Mouse (Mus musculus) midbrain, embryonic 16.5 days (tissue): ENCODE results near the gene Cpne2. TPM values are rescaled to one million over a fixed set of nuclear protein-coding genes. Genes with fewer than 3 reads are reported as not detected.

Source experiments
- ATAC-seq: fragments of 200-750 bp; cut with Nextera tagmentation; 2 replicates; pipeline ENCODE4 v1.8.0; 2017; ENCODE audit warnings: moderate TSS enrichment
- H3K27ac ChIP-seq: fragments of 300-500 bp; sonication (generic); 2 replicates; pipeline ENCODE4 v1.5.1; 2014; ENCODE audit warnings: mild to moderate bottlenecking, low read length, mixed read lengths
- H3K27me3 ChIP-seq: fragments of 300-500 bp; sonication (generic); 2 replicates; pipeline ENCODE4 v1.6.1; 2014; ENCODE audit warnings: low read depth, low read length, mixed read lengths; ENCODE audit not compliant: control insufficient read depth, insufficient read depth
- H3K36me3 ChIP-seq: fragments of 300-500 bp; sonication (generic); 2 replicates; pipeline ENCODE4 v1.6.1; 2014; ENCODE audit warnings: mild to moderate bottlenecking, low read length, moderate library complexity, mixed read lengths; ENCODE audit not compliant: control insufficient read depth, insufficient read depth
- H3K4me1 ChIP-seq: fragments of 300-500 bp; sonication (generic); 2 replicates; pipeline ENCODE4 v1.6.1; 2014; ENCODE audit warnings: mild to moderate bottlenecking, low read length, mixed read lengths; ENCODE audit not compliant: control insufficient read depth, insufficient read depth
- H3K4me2 ChIP-seq: fragments of 300-500 bp; sonication (generic); 2 replicates; pipeline ENCODE4 v1.6.1; 2014; ENCODE audit warnings: mild to moderate bottlenecking, low read length, mixed read lengths
- H3K4me3 ChIP-seq: fragments of 300-500 bp; sonication (generic); 2 replicates; pipeline ENCODE4 v1.5.1; 2014; ENCODE audit warnings: low read depth, mild to moderate bottlenecking, low read length, moderate library complexity, mixed read lengths
- H3K9ac ChIP-seq: fragments of 300-500 bp; sonication (generic); 2 replicates; pipeline ENCODE4 v1.6.1; 2014; ENCODE audit warnings: low read depth, low read length, mixed read lengths
- H3K9me3 ChIP-seq: fragments of 300-500 bp; sonication (generic); replicated peaks from 2 replicates; pipeline ENCODE4 v1.6.1; 2014; ENCODE audit warnings: mild to moderate bottlenecking, low read length, mixed read lengths; ENCODE audit not compliant: control insufficient read depth, poor library complexity, severe bottlenecking
- WGBS: fragments of 180-500 bp; shearing (Covaris S2); extraction: QIAGEN DNeasy Blood & Tissue Kit; methylation state at CpG from one replicate; pipeline ENCODE4 v1.1.7; 2014; 5-methylcytosine and 5-hydroxymethylcytosine counted together
- polyA plus RNA-seq: library from polyadenylated mRNA; unstranded; fragments of >200 nt; fragmentation: Nextera tagmentation; extraction: Ambion mirVana; gene quantifications from 2 replicates; pipeline ENCODE4 v1.2.1, GENCODE M21; 2015

The Cpne2 gene
- polyA plus RNA-seq, 1 experiment from 2014 or later: 26.2 TPM

DNA sequence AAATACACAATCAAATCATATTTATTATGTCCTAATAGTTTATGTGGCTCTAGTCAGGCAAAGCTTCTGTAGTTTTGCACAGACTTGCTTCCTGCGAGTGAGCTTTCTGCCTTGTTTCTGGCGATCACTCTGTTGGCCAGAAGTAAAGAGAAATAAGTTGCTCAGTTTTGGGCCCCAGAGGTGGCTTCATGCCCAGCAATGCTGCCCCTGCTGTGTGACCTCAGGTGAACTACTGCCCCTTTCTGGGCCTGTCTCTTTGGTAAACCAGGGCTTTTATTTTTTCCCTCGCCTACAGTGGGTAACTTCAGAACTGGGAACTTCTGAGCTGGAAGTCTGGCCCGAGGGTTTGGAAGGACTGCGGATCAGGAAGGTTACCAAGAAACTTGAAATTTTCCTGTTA is 16.3 kb downstream of the Cpne2 start:
- Histone ChIP-seq H3K27ac (no peak overlapping the region), H3K9ac (no peak overlapping the region), H3K4me2 (no peak overlapping the region), H3K9me3 (no peaks in the 10 kb centered on the region), H3K27me3 (no peaks in the 10 kb centered on the region), H3K4me1 (peaks cover 24% of the 10 kb centered on the region), H3K4me3 (no peak overlapping the region), H3K36me3 (no peaks in the 10 kb centered on the region)
- WGBS: 55% methylated on average over 5 of the region's 5 CpGs
- ATAC-seq: no peak

DNA sequence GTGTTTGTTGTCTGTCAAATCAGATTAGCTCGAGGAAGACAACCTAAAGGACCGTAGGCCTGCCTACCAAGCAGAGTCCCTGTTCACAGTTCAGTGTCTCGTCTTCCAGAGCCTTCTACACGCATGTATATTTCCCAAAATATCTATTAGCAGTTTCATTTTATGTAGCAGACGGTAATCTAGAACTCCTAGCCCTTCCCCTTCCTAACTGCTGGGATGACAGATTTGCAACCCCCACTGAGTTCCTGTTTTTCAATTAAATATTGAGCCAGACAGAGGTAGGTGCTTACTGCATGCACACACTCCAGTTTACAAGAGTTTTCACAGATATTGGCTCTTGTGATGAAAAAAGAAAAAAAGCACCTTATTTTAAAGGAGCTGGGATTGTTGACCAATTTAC is 16.7 kb downstream of the Cpne2 start:
- no peak overlapping the region for H3K4me3 ChIP-seq
- WGBS: 33% methylated on average over 5 of the region's 5 CpGs
- H3K9me3 ChIP-seq: no peaks in the 10 kb centered on the region
- no peaks in the 10 kb centered on the region for H3K27me3 ChIP-seq
- H3K36me3 ChIP-seq: no peaks in the 10 kb centered on the region
- no peak for ATAC-seq
- H3K4me1 ChIP-seq: peaks cover 24% of the 10 kb centered on the region
- H3K9ac ChIP-seq: no peak overlapping the region
- H3K27ac ChIP-seq: peak overlapping the region; percentile 36; the same call in 1 of the 2 replicates
- no peak overlapping the region for H3K4me2 ChIP-seq

DNA sequence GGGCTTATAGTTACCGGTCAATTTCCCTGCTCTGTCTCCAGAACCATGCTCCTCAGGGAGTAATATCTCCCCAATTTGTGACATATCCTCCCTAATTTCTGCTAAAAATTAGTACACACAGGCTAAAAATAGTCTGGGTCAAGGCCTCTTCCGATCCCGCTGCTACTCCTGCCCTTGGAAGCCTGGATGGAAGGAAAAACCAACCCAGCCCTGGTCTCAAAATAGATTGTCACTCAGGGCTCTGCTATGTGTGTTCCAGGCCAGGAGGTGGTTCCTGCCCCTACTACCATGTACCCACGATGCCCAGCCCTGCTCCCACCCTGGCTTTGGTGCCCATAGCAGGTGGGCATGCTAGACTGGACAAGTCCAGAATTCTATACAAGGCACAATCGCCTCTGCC is 17.2 kb downstream of the Cpne2 start:
- ATAC-seq: no peak
- no peaks in the 10 kb centered on the region for H3K9me3 ChIP-seq
- no peak overlapping the region for H3K4me3 ChIP-seq
- H3K27me3 ChIP-seq: no peaks in the 10 kb centered on the region
- H3K27ac ChIP-seq: peak overlapping the region; percentile 36; the same call in 1 of the 2 replicates
- WGBS: 78% methylated on average over 5 of the region's 5 CpGs
- H3K4me1 ChIP-seq: peaks cover 24% of the 10 kb centered on the region
- H3K4me2 ChIP-seq: no peak overlapping the region
- H3K9ac ChIP-seq: 0 out of 2 replicates have a peak overlapping the region, but pooled peaks have one; percentile 11
- no peaks in the 10 kb centered on the region for H3K36me3 ChIP-seq

DNA sequence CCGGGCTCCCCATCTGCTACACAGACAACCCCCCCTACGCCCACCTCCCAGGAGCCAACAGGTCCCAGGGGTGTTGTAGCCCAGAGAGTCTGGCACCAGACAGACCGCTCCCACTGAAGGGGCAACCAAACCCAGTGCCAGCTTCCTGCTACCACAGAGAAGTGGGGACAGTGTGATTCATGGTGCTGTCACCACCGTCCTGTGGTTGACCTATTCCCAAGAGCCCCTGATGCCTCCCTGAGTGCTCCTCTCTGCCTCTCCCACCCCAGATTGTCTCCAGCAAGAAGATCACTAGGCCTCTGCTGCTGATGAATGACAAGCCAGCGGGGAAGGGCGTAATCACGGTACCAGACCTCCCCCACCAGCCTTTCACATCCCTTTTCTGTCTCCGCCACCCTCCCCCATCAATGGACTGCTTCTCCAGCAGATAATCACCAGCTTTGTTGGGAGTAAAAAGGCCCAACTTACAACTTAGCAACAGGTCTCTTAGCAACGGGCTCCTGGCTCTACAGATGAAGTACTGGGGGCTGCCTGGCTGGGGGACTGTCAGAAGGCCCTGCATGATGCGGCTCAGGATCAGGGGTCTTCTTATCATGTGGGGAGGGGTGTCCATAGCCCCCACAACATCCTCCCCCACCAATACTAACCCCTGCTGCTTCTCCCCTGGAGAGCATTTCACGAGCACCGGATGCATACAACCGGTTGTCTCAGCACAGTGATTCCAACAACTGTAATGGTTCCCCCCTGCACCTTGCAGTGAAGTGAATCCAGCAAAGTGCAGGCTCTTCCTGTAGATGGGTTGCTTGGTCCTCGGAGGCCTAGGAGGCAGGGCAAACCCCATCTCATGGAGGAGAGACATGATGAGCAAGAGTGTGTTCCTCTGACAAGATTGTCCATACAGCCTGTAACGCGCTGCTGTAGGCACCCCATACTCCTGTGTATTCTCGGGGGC is 19.0 kb downstream of the Cpne2 start:
- H3K4me2 ChIP-seq: no peak overlapping the region
- H3K9ac ChIP-seq: no peak overlapping the region

DNA sequence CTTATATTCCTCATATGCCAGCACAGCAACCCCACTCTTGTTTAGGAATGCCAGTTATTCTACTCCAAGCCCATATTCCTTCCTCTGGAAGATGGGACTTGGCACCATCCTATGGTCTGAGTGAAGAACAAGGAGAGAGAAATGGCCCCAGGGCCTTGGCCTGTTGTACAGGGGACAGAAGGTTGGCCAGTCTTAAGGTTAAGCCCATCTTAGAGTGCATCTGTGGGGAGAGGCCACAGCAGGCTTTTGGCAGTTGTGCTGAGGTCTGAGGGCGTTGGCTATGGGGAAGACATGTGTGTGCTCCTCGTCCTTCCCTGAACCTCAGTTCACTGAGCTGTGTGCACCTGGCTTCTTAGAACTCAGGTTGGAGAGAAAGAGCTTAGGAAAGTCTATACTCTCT is 19.9 kb downstream of the Cpne2 start:
- Histone ChIP-seq H3K27me3 (no peaks in the 10 kb centered on the region), H3K36me3 (no peaks in the 10 kb centered on the region), H3K4me2 (no peak overlapping the region), H3K27ac (peak overlapping the region; percentile 62; the same call in 1 of the 2 replicates), H3K9ac (no peak overlapping the region), H3K4me3 (no peak overlapping the region), H3K4me1 (peaks cover 18% of the 10 kb centered on the region), H3K9me3 (no peaks in the 10 kb centered on the region)
- WGBS: 68% methylated on average over 2 of the region's 2 CpGs
- no peak for ATAC-seq

More for the DNA sequence above, 19.0 kb downstream of the Cpne2 start:
- H3K36me3 ChIP-seq: no peaks in the 10 kb centered on the region
- peaks cover 18% of the 10 kb centered on the region for H3K4me1 ChIP-seq
- no peaks in the 10 kb centered on the region for H3K27me3 ChIP-seq
- peak; percentile 87 for ATAC-seq
- H3K9me3 ChIP-seq: no peaks in the 10 kb centered on the region
- H3K4me3 ChIP-seq: no peak overlapping the region
- H3K27ac ChIP-seq: peak overlapping the region; percentile 74
- 21% methylated on average over 17 of the region's 17 CpGs for WGBS

DNA sequence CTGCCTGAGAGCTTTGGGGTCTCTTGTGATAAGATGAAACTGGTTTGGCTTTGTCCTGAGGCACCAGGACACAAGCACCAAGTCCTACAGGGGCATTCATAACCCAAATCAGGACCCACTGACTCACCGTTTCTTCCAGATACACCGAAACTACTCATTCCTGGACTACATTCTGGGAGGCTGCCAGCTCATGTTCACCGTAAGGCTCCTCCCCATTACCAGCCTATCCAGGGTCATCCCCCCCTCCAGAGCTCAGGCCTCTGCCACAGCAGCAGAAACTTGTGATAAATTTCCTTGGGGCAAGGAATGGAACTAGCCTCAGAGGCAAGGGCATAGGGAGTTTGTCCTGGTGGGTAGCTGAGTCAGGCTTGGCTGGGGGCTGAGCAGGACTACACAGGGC is 24.5 kb downstream of the Cpne2 start:
- Histone ChIP-seq H3K27me3 (no peaks in the 10 kb centered on the region), H3K9me3 (no peaks in the 10 kb centered on the region), H3K9ac (no peak overlapping the region), H3K4me2 (no peak overlapping the region), H3K27ac (no peak overlapping the region), H3K4me3 (no peak overlapping the region), H3K4me1 (peaks cover 4% of the 10 kb centered on the region), H3K36me3 (no peaks in the 10 kb centered on the region)
- no peak for ATAC-seq
- WGBS: 72% methylated on average over 3 of the region's 3 CpGs

DNA sequence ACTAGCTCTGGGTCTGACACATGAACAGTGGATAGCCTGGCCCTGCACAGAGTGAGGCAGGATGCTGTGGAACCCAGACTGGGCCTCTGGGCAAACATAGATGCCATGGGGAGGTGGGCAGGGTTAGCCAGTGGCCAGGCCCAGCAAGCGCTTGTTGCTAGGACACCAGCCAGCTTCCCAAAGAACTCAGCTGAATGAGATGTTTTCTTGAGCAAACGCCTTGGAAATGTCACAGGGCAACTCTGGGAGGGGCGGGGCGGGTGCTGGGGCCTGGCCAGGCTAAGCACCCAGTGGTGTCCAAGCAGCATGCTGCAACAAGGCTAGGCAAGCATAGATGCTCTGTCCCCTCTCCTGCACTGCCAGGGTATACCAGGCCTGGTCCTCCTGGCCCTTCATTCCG is 28.5 kb downstream of the Cpne2 start:
- peak; percentile 81 for ATAC-seq
- 25% methylated on average over 5 of the region's 5 CpGs for WGBS

DNA sequence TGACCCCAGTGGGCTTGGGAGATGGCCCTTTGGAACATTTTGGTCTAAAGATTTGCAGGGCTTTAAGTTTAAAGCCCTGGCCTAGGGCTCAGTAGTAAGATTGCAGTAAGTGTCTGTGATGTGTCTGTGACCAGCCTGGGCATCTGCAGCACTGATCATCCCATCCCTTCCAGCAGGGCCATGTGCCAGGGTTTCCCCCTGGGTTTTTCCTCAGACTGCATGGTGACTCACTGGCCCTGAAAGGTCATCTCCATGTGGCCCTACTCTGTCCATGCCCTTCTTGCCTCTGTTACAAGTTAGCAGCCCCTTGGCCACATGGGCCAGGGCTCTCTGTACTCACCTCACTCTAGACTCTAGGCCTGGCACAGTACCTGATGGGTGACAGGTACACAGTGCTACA is 31.6 kb downstream of the Cpne2 start:
- no peak for ATAC-seq
- H3K9me3 ChIP-seq: no peaks in the 10 kb centered on the region
- H3K36me3 ChIP-seq: no peaks in the 10 kb centered on the region
- H3K4me1 ChIP-seq: peaks cover 31% of the 10 kb centered on the region
- no peak overlapping the region for H3K4me2 ChIP-seq
- H3K9ac ChIP-seq: no peak overlapping the region
- H3K4me3 ChIP-seq: no peak overlapping the region
- H3K27ac ChIP-seq: no peak overlapping the region
- no peaks in the 10 kb centered on the region for H3K27me3 ChIP-seq

More for the DNA sequence above, 28.5 kb downstream of the Cpne2 start:
- Histone ChIP-seq H3K9me3 (no peaks in the 10 kb centered on the region), H3K9ac (no peak overlapping the region), H3K4me1 (peaks cover 11% of the 10 kb centered on the region), H3K27ac (no peak overlapping the region), H3K36me3 (no peaks in the 10 kb centered on the region), H3K27me3 (no peaks in the 10 kb centered on the region), H3K4me2 (no peak overlapping the region), H3K4me3 (no peak overlapping the region)

DNA sequence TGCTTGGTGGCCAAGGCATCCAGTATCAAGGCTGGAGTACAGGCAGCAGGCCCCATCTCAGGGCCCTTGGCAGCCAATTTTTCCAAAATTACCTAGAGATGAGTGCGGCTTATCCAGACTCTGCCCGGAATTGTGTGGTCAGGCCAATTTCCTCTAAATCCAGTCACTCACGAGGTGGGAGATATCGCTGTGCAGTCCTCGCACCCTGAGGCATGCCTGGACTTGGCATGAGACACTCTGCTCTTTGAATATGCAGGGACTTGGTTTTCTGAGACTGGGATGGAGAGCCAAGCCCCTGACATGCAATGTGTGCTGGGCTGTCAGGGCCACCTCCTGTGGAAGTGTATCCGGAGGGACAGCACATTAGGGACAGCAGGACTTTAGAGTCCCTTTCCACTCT is 33.2 kb downstream of the Cpne2 start:
- H3K36me3 ChIP-seq: no peaks in the 10 kb centered on the region
- ATAC-seq: no peak
- H3K9me3 ChIP-seq: no peaks in the 10 kb centered on the region
- WGBS: 56% methylated on average over 6 of the region's 6 CpGs
- H3K4me2 ChIP-seq: no peak overlapping the region
- no peaks in the 10 kb centered on the region for H3K27me3 ChIP-seq
- H3K27ac ChIP-seq: peak overlapping the region; percentile 88
- H3K4me1 ChIP-seq: peaks cover 36% of the 10 kb centered on the region
- no peak overlapping the region for H3K9ac ChIP-seq
- no peak overlapping the region for H3K4me3 ChIP-seq
